Mouse (Mus musculus) spleen, adult 2 months (tissue): ENCODE measurements around the gene Prkg1.

Experiments
- CTCF ChIP-seq: fragments of 200-500 bp; IDR thresholded peaks from 2 replicates; pipeline ENCODE4 v1.5.1; 2011; ENCODE audit warnings: mild to moderate bottlenecking, inconsistent platforms; ENCODE audit not compliant: insufficient read depth, insufficient read length, insufficient replicate concordance; ENCODE audit errors: extremely low read depth
- POLR2A ChIP-seq: fragments of 200-500 bp; IDR thresholded peaks from 2 replicates; pipeline ENCODE4 v1.6.1; 2011; ENCODE audit warnings: low read depth, low read length, inconsistent platforms

GRCm38 (mm10) chr19:31197076-31197475 is 567.8 kb downstream of the Prkg1 start:
- TF ChIP-seq CTCF (no peak), POLR2A (no peak)
